Mouse (Mus musculus) c-Kit-positive CD71-positive TER-119-positive erythroid progenitor cells, embryonic 14.5 days (primary cell): ENCODE measurements around the gene Chrm5.
A peak's percentile ranks its signal among the peaks of the same experiment; 100 is the strongest.

Experiments used
- DNase-seq: peaks from one replicate; pipeline ENCODE4 v3.0.0-alpha.2; 2013; ENCODE audit warnings: low spot score

Gene Chrm5

DNA sequence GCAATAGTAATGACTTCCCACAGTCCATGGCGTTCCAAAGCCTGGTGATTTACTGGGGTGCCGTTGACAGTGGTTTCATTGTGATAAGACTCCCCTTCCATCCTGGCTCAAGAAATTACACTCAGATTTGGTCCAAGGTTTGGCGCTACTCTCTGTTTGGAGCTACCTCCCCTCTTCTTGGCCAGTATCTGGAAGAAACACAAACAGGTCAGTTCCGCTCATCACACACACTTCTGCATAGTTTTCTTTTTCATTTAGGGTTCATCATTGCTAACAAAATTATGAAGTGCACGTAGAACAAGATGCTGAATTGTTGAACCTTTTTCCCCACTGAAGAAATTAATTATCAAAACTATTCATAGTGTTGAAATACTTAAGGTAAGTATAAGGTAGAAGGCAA is at the start of gene Chrm5:
Gene Chrm5, minus strand, starts transcription at position 101 of the 400 bp plus-strand sequence.
- no peak for DNase-seq

DNA sequence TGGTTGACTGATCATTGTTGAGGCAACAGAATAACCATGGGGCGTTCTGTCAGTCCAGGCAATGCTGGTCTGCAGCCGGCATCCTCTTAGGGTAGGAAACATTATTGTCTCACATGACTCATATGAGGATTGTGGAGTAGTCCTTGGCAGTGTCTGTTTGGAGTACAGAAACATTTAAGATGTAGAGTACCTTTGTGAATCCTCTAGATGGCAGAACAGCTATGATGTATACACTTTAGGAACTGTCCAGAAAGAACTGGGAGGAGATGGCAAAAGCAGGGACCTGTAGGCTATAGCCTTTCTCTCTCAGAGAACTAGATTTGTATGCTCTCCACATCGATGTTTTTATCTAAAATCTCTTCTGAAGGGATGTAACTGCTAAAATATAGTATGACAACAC is 46.4 kb upstream of the Chrm5 start:
- no peak for DNase-seq

DNA sequence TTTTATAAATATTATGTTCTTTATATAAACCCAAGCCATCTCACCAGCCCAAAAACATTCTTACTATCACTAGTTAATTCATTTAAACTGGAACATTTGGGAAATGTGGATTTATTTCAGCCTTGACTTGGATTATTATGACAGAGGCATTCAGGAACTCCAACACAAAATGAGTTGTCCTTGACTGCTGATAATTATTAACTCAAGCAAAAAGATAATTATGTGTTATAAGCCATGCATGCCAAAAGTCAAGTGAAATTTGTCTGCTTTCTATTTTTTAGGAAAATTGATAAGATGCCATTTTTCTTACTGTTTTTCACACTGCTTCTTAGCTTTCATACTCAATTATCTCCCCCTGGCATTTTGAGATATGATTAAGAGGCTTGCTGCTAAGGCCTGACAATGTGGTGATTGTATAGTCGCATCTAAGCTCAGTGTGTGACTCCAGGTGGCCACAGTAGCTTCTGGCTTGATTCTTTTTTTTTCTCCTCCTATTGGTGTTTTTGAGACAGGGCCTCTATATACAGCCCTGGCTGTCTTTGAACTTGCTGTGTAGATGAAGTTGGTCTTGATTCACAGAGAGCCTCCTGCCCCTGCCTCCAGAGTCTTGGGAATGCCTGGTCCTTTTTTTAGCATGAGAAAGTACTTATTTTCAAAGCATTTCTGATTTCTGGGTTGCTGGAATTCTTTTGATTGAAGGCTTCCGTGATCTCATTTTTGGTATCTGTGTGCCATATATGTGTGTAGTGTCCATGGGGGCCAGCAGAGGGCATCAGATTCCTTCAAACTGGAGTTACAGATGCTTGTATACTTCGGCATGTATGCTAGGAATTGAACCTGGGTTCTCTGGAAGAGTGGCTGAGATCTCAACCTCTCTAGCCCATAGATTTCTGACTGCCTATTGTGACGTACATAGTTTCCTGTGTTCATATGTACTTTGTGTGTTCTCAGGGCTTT is 40.2 kb upstream of the Chrm5 start:
- no peak for DNase-seq

DNA sequence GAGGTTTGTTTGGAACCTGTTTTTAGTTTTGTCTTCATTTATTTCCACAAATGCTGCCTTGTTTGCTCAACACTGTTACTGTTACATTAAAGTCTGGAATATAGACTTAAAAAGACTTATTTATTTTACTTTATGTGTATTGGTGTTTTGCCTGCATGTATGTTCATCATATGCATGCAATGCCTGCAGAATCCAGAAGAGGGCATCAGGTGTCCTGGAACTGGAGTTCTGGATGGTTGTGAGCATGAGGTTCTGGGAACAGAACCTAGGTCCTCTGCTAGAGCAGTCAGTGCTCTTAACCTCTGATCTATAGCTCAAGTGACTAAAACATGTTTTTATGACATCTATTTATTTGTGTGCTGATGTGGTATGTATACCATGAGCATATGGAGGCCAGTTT is 38.0 kb upstream of the Chrm5 start:
- no peak for DNase-seq

DNA sequence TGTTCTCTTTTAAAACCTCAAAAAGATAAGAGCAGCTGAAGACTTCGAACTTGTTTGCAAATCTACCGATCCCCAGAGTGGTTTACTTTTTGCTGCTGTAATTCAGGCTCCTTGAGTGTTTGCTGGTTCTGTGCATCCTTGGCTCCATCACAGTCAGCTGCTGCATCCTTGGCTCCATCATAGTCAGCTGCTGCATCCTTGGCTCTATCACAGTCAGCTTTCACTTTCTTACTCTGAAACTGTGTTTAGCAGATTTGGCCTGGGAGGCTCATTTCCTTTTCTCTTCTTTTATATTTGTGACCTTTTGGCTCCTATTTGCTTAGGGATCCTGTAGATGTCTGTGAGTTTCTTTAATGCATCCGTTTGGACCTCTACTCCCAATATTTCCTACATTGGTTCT is 36.6 kb upstream of the Chrm5 start:
- no peak for DNase-seq

DNA sequence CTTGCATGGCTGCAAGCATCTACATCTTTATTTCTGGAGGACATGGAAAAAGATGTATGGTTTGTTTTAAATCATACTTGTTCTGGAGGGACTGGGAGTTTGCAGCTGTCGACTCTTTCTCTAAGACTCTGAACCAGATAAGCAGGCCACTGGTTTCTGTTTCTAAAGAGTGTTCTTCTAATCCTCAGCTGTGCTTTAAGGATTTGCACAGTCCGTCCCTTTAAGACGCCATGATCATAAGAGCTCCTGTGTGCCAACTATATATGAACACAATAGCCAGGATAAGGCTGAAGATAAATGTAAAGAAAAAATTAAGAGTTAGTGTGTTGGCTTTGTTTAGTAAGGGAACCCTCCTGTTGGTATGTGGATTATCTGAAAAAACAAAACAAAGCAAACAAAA is 36.2 kb upstream of the Chrm5 start:
- no peak for DNase-seq

DNA sequence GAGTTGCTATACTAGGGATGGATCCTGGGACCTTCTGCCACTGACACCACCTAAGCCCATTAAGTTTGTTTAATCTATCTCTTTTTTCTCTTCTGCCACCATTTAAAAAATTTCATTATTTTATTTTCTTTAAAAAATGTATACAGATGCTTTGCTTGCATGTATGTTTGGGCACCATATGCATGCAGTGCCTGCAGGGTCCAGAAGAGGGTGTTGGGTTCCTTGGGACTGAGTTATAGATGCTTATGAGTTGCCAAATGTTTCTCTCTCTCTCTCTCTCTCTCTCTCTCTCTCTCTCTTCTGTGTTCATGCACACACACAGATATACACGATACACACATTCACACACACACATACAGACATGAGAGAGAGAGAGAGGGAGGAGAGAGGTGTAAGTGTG is 32.5 kb upstream of the Chrm5 start:
- DNase-seq = no peak

DNA sequence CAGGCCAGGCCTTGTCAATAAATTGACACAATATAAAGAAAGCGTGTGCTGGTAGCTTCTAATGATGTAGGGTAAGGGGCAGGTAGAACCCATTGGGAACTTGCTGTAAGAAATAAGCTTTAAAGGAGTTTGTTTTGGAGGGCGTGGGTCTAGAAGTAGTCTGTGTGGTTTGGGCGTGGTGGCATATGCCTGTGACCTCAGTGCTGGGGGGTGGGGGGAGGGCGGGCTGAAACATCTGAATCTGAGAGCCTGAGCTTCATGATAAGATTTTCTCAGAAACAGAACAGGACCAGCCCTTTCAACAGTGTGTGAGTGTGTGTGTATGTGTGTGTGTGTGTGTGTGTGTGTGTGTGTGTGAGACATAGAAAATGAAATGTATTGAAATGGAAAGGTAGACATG is 29.6 kb upstream of the Chrm5 start:
- peak; percentile 85 for DNase-seq

DNA sequence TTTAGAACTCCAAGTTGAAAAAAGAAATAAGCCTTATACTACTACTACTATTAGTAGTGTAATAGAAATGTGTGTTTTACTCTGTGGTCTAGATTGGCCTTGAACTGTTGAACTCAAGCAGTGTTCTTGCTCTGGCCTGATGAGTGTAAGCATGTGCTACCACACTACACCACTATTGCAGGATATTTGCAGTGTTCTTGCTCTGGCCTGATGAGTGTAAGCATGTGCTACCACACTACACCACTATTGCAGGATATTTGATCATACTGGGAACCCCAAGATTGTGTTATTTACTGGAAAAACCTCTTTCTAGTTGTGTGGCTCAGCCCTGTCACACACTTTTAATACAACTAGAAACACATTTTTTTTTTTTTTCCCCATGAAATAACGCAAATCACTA is 26.9 kb upstream of the Chrm5 start:
- DNase-seq = no peak

DNA sequence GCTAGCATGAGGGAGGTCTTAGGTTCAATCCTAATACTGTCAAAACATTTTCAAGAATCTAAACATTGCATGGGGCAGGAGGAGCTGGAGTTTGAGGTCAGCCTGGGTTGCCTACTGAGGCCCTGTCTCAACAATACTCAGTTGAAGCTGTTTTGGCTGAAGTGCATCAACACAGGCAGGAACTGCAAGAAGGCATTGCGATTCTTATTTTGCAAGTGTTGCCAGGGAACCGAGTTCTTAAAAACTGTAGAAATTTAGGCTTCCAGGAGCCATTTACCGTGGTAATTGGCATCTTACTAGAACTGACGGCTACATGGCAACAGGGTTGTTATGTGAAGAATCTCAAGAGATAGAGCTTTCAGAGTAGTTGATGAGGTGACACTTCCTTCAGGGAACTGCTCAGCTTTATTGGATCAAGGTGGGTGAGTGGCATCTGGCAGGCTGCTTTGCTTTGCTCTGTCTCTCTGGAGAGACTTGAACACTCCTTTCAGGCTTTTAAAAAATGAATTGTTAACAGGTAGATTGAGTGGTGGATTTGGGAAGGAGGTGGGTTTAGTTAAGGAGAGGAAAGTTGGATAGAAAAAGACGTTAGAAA is 26.4 kb upstream of the Chrm5 start:
- DNase-seq = no peak

DNA sequence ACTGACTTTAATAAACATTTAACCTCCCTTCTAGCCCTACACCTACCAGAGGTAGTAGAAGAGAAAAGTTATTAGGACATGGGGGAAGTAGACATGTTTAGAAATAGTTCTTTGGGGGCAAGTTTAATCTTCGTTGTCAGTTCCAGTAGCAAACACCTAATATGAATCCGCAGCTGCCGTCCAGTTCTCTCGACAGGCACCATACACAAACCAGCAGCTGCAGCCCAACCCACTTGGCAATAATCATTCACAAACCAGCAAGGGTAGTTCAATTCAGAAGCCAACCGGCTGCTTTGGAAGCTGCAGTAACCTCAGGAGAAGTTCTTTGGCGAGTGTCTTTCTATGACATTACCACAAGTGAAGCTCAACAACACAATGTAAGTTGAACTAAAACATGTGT is 23.4 kb upstream of the Chrm5 start:
- no peak for DNase-seq

DNA sequence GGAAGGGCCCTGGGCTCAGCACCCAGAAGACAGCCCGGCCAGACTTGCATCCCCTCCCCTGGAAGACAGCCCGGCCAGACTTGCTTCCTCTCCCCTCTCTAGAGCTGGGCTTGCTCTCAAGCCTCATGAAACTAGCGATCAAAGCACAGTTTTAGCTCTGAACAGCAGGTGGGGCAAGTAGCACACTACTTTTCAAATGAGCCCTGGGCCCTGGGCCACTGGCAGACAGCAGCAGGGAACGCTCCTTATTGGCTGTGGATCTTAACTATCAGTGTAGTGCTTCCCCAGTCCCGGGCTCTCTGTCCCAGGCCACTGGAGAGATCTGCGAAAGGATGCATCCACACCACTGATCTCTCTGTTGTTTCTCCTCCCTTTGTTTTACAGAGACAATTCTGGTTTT is 20.6 kb upstream of the Chrm5 start:
- DNase-seq = peak; percentile 70

DNA sequence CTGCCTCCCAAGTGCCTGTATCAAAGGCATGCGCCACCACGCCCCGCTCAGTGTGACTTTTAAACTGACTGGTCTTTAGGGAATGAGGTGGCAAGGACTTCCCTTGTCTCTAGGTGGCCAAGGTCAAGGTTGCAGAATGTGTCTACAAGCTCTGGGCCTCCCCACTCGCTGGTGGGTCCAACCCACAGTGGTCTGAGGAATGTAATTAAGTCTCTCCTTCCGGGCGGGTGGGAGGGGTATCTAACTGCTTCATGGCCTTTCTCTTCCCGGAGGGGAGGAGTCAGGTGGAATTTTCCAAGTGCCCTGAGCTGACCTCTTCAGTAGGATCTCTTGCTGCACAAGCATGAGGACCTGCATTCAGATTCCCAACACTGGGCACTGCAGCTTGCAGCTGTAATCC is 17.3 kb upstream of the Chrm5 start:
- no peak for DNase-seq

DNA sequence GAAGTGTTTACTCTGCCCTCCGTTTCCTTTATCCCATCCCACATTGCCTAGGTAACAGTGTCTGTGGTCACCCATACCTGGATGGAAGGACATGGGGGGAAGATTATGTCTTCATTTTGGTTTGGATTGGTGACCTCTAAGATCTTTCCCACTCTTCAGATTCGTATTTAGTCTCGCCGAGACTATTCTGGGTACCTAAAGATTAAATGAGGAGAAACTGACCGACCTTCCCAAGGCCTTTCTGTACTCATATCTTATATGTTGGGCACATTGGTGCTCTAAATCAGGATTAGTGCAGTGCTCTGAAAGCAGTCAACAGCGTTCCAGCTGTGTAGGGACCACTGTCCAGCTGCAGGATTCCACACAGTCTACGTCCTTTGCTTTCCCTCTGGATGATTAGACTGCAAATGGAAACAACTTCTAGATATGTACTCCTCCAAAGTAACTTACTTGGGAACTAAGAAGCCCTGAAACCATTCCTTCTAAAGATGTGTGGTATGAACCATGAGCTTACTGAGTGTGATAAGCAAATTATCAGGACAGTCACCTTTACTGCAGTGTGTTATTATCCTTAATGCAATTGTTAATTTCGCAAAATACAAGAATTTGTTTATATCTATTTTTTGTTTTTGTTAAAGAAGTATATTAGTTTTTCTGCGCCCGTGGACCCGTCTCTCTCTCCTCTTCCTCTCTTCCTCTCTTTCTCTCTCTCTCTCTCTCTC is 13.1 kb upstream of the Chrm5 start:
- peak; percentile 41 for DNase-seq

DNA sequence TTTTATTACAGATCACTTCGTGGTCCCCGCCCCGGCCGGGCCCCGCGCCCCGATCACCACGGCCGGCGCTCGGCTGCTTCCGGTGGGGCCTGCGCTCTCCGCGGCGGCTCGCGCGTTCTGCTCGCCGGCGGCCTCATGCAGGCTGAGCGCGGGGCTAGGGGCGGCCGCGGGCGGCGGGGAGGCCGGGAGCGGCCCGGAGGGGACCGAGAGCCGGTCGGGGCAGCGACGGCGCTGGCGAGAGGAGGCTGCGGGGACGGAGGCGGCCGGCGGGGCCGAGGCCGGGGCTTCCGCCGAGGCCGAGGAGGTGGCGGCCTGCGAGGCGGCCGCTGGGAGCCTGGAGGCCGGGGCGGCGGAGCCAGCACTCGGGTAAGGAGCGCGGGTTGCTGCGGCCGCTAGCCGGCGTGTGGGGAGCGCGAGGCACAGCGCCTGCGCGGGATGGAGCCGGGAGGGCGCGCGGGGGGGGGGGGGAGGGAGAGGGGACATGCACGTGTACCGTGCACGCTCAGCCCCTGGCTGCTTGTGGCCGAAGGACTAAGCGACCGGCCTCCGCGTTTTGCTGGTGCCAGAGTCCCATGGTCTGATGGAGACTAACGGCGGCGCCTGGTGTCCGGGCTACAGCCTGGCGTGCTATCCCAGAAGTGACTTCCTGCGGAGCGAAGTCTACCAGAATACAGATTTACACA is 12.4 kb upstream of the Chrm5 start, which contains the start of gene Aven:
Gene Aven, plus strand, starts transcription at position 109 of the 683 bp plus-strand sequence.
- peak; percentile 57 for DNase-seq

DNA sequence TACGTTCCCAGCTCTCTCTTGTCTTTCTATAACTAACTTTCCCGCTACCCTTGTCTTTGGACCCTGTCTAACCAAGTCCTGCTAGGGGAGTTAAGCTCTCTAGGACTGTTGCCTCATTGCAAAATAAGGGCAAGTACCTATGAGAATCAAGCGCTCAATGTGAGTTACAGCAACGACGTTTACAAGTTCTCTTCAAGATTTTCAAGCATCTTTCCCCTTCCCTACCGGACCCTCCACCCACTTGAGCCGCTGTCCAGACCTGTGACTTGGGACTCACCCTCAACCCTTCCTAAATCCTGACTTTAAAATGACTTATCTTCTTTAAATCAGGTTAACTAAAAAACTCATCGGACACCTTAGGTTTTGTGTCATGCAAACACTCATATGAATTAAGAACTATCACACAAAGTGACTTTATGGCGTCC is 11.9 kb upstream of the Chrm5 start:
- DNase-seq = peak; percentile 35

DNA sequence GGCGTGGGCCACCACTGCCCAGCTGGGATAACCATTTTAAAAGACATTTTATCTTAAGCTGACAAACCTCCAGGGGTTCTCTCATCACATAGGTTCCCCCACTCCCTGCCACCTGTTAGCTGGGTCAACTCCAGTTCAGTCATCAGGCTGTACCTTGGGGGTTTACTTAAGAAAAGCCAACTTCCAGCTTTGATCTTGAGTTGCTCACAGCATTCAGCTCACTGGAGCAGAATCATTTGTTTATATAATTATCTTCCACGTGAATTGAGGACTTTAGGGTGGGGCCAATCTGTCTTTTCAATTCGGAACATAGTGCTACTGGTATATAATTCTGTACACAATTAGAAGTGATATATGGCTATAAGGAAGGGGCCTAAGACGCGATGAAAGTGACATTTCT is 11.1 kb upstream of the Chrm5 start:
- no peak for DNase-seq

DNA sequence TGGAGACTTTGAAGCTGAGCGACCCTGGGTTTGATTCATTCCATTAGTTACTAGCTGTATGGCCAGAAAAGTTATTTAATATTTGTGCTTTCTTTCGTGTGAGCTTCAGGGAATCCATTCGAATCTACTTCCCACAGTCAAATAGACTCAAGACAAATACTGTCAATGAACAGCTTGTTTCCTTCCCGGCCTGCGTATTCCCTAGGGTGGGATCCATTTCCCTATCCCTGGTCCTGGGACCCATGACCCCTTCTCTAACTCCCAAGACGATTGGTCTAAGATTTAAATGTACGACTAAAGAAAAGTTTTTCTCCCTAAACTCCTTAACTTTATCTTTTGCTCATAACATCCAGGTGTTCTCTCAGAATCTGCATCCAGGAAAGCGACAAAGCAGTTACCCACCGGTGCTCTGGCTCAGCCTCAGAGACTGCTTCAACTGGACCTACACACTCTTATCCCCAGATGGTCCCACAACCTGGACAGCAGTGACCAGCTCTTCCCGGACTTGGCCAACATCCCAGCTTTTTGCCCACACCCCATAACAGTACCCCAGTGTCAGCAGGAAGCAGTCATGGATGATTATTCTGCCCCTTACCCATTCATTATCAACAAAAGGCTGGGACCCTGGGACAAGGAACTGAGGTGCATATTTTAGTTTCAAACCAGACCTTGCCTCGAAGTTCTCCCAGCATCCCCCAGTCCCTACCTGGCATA is 10.1 kb upstream of the Chrm5 start:
- DNase-seq = no peak

DNA sequence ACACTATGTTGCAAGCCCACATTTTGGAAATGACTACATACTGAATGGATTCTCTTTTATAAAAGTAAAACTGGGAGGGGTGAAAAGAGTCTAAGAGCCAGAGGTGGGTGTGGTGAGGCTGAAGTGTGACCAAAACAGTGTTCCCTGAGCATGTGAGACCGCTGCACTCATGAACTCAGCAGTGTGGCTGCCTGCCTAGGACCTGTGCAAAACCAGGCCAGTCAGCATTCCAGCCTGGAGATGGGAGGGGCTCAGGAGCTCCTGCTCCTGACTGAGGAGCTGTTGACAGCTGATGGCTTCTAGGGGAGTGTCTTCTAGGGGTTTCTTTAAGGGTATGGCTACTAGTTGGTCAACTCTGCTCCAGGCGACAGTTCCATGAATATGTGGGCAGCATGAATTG is 4.3 kb upstream of the Chrm5 start:
- no peak for DNase-seq

DNA sequence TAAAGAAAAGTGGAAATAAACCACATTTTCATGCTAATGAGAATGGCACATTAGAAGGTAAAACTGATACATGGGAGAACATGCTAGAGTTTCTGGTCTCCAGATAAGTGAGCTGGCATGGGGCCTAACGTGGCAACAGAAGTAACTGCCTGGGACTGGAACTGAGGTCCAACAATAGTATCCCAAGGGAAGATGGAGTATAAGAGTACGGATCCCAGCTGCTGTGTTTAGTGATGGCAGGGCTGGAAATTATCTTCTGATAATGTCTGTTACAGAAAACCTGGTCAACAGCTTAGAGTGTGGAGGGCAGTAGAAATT is 2.7 kb upstream of the Chrm5 start:
- DNase-seq = no peak

DNA sequence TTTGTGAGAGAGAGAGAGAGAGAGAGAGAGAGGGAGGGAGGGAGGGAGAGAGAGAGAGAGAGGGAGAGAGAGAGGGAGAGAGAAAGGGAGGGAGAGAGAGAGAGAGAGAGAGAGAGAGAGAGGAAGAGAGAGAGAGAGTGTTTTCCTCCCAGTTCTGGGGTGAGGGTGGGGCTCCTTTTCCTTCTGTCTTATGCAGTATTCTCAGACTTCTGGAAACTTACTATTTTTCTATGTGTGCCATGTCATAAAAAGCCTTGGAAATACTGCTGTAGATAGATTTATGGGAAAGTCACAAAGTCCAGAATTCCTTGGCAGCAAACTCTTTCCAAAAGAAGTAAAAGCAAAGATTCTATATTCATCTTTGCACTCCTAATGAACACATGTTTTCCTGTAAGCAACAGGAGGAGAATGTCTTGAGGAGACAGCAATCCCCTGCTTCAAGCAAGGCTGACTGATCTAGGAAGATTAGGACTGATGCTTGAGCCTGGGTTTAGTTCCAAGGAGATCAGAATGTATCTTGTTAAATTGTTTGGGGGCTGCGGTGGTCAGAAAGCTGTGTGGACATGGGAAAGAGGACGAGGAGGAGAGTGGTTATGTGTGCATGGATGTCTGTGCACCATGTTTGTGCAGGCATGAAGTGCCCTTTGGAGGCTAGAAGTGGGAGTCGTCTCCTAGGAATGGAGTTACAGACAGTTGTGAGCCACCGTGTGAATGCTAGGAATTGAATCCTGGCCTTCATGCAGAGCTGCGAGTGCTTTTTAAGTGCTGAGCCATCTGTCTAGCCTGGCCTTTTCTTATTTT is 2.2 kb upstream of the Chrm5 start:
- no peak for DNase-seq
